Mouse (Mus musculus): ENCODE results near the gene Ifna11. TPM values are rescaled to one million over a fixed set of nuclear protein-coding genes. Genes with fewer than 3 reads are reported as not detected.
"Not testable (repeated sequence)": the region's sequence is repeated elsewhere in the genome, so short reads cannot be mapped to it uniquely, and the experiment has no call there.

Gene Ifna11
- total RNA-seq, 2 experiments from 2014 or later = not detected

DNA sequence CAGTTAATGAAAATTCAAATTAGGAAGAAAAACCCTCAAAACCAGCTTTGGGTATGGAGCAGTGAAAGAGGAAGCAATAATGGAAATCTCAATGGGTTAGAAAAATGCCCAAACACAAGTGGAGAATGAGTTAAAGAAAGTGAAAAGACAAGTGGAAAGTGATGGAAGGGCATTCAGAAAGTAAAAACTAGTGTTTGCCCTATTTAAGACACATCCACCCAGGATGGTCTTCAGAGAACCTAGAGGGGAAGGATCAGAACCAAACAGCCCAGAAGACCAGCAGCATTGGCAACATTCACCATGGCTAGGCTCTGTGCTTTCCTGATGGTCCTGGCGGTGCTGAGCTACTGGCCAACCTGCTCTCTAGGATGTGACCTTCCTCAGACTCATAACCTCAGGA, 15.5 kb downstream of the Ifna11 start, which contains the start of gene Ifna5:
TSS of gene Ifna5 (plus strand) at position 301 of the 400 bp plus-strand sequence.
- intact Hi-C loops (cut with DNase I); DNase-seq (ENCODE audit: low spot score): not testable (repeated sequence)

DNA sequence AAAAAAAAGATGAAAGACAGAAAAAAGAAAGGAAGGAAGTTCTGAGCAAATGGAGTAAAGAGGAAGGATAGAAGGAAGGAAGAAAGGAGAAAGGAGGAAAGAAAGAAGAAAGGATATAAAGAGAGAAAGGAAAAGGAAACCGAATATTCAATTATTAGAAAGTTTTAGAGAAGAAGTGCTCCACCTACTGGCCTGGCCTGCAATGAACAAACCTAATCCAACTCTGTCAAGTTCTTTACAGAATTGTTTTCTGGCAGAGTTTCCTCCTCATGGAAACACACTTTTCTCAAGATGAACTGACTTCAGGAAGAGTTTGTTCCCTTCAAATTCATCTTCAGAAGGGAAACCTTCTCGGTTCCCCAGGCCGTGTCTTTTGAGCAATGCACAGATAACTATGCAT, 19.1 kb downstream of the Ifna11 start:
- DNase-seq (ENCODE audit: low spot score) = no peak
- intact Hi-C loops (cut with DNase I) = no loop called here

DNA sequence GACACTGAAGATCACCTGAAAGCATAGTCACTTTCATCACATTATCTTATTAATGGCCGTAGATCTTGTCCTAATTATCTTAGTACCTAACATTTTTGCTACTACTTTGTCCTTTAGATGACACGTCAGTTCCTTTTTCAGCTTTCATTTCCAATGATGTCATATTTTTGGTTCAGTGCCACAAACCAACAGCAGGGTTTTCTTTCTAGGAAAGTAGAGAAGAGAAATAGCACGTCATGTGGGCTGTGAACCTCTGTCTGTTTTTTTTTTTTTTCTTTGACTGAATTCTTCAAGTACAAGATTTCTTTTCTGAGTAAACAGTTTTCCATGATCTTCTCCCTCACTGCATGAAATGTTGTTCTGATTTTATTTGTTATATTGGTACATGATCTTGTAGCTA, 20.3 kb downstream of the Ifna11 start:
- DNase-seq (ENCODE audit: low spot score) = no peak
- intact Hi-C loops (cut with DNase I) = no loop called here

DNA sequence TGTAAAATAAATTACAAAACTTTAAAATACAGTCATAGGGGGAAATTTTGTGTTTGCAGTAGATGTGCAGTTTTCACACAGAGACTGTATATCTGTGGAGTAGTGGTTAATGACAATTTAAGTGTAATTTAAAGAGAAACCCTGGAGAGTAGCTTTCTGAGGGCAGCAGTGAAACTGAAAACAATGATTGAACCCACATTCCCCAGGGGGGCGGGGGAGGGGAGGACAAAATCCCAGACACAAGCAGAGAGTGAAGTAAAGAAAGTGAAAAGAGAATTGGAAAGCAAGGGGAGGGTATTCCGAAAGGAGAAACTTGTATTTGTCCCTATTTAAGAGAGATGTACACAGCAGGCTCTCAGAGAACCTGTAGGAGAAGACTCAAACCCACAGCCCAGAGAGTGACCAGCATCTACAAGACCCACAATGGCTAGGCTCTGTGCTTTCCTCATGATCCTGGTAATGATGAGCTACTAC, 21.7 kb downstream of the Ifna11 start, which contains the start of gene Ifna4:
TSS of gene Ifna4 (plus strand) at position 424 of the 474 bp plus-strand sequence.
- intact Hi-C loops (cut with DNase I) = no loop called here
- DNase-seq (ENCODE audit: low spot score) = no peak

DNA sequence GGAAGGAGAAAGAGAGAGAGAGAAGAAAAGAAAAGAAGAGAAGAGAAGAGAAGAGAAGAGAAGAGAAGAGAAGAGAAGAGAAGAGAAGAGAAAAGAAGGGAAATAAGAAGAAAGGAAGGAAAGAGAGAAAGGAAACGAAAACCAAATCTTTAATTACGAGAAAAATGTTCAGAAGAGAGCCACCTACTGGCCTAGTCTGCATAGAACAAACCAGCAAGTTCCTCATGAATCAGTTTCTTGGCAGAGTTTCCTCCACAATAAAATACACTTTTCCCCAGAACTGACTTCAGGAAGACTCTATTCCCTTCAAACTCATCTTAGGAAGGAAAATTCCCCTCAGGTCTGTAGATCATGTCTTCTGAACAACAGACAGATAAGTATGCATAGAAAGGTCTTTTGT, 25.6 kb downstream of the Ifna11 start:
- intact Hi-C loops (cut with DNase I) = no loop called here
- DNase-seq (ENCODE audit: low spot score) = no peak

DNA sequence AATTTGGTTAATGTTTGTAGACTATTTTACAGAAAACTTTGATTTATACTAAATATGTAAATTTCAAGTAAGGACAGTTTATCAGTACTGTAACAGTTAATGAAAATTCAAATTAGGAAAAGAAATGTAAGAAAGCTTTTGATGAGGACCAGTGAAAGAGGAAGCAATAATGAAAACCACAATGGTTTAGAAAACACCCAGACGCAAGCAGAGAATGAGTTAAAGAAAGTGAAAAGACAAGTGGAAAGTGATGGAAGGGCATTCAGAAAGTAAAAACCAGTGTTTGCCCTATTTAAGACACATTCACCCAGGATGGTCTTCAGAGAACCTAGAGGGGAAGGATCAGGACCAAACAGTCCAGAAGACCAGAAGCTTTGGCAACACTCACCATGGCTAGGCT, 29.9 kb downstream of the Ifna11 start, which contains the start of gene Ifna1:
TSS of gene Ifna1 (plus strand) at position 390 of the 400 bp plus-strand sequence.
- DNase-seq (ENCODE audit: low spot score) = no peak
- intact Hi-C loops (cut with DNase I) = no loop called here

DNA sequence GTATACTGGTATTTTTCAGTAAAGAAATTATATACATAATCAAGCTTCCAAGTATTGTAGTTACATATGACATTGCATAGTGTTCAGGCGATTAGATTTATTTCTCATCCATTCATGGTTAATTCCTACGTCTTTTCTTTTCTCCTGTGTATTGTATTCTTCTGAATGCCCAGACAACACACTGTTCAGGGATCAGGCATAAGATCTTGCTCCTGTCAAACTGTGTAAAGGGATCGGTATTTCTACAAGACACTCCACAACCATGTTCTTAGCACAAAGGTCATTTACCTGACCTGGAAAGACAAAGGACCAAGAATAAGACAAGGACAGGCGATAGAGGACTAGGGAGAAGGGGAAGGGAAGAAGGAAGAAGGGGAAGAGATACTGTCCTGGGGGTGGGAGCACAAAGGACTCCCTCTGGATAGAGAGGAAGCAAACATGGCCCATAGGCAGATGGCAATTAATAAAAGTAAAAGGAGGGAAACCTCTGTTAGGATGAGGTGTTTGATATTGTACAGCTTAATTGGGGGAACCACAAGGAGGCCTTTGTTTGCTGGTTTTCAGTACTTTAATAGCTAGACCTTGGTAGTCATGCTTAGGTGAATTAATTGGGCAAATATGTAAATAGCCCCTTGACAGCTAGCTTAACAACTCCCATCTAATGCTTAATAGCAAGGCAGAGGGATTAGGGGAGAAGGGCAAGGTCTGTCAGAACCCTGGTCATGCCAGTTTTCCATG, 31.4 kb downstream of the Ifna11 start:
- intact Hi-C loops (cut with DNase I) = no loop called here
- DNase-seq (ENCODE audit: low spot score) = no peak

DNA sequence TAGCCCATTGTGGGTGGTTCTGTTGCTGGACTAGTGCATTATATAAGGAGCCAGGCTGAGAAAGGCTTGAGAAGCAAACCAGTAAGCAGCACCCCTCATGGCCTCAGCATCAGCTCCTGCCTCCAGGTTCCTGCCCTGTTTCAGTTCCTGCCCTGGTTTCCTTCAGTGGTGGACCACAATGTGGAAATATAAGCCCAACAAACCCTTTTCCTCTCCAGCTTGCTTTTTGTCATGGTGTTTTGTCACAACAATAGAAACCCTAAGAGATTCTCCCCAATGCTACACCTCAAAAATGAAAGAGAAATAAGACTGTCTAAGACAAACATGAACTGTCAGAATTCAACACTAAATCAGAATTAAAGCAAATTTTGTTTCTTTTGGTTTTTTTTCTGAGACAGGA, 39.5 kb downstream of the Ifna11 start:
- no peak for DNase-seq (ENCODE audit: low spot score)
- intact Hi-C loops (cut with DNase I) = no loop called here

DNA sequence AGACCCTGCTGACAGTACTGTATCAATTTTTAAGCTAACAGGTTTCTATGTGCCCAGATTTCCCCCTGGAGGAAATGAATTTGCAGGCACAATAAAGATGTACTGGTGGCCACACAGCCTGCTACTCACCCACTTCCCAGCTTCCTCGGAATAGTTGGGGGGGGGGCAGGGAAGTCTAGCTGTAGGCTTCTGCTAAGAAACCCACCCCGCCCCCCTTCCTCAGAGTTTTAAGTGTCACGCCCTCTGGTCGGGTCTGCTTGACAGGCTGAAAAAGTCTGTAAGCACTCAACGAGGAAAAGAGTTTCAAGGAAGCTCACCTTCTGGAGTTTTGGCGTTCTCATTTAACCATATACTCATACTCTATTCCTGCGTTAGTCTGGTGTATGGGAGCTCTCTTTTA, 43.5 kb downstream of the Ifna11 start:
- intact Hi-C loops (cut with DNase I) = no loop called here
- no peak for DNase-seq (ENCODE audit: low spot score)

DNA sequence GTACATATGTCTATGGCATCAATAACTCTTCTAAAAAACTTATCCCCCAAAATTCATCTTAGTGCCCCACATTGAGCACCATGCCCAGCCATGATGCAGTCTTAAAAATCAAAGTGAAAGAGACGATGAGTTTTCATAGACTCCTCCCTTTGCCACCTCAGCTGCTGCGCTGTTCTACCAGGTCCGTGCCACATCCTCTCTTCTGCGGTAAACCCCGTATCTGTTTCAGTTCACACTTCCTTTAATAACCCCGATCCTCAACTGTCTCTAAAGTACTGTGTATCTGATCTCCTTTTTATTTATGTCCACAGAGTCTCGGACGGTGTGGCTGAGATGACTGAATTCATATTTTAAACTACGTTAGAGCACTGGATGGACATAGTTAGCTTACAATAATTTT, 44.8 kb downstream of the Ifna11 start:
- intact Hi-C loops (cut with DNase I) = no loop called here

DNA sequence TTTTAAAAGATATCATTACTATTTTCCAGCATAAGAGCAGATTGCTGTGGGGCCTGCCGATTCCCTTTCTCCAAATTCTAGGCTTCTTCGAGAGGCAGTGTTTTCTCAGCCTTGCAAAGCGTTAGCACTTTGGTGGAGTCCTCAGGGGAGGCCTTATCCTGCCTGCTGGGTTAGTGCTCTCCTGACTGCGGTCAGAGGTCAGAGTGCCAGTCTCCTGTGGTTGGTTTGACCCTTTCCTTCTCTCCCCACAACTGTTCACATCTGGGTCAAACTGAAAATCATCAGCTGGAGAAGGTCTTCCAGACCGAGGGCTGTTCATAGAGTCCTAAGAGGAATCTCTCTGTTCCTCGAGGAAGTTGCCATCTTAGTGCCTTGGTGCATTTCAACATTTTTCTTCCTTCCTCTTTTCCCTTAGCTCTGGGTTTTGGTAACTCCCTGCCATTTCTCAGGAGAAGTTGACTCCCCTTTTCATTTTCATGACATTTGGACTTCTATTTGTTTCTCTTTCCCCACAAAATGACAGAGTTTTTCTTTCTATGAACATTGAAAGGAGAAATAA, 45.3 kb downstream of the Ifna11 start:
- no peak for DNase-seq (ENCODE audit: low spot score)
- intact Hi-C loops (cut with DNase I) = no loop called here

More for the DNA sequence above, 44.8 kb downstream of the Ifna11 start:
- no peak for DNase-seq (ENCODE audit: low spot score)

DNA sequence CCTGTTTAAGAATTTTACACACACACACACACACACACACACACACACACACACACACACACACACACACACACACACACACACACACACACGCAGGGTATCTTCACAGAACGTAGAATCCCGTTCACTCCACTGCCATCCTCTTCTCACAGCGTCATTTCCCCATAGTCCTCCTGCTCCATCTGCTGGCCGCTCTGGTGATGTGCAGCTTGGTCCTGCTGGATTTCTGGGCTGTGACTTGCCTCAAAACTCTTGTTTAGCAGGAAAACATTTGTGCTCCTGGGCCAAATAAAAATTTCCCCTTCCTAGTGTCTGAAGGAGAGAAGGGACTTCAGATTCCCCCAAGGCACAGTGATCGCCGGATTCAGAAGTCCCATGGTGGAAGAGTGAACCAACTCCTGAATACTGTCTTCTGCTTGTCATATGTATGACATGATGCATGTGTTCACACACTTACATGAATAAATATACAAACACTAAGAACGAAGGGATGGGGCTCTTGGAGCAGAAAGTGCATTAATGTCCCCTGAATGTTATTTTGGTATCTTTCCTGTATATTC, 47.7 kb downstream of the Ifna11 start:
- peak; percentile 35 for DNase-seq (ENCODE audit: low spot score)
- intact Hi-C loops (cut with DNase I) = no loop called here

DNA sequence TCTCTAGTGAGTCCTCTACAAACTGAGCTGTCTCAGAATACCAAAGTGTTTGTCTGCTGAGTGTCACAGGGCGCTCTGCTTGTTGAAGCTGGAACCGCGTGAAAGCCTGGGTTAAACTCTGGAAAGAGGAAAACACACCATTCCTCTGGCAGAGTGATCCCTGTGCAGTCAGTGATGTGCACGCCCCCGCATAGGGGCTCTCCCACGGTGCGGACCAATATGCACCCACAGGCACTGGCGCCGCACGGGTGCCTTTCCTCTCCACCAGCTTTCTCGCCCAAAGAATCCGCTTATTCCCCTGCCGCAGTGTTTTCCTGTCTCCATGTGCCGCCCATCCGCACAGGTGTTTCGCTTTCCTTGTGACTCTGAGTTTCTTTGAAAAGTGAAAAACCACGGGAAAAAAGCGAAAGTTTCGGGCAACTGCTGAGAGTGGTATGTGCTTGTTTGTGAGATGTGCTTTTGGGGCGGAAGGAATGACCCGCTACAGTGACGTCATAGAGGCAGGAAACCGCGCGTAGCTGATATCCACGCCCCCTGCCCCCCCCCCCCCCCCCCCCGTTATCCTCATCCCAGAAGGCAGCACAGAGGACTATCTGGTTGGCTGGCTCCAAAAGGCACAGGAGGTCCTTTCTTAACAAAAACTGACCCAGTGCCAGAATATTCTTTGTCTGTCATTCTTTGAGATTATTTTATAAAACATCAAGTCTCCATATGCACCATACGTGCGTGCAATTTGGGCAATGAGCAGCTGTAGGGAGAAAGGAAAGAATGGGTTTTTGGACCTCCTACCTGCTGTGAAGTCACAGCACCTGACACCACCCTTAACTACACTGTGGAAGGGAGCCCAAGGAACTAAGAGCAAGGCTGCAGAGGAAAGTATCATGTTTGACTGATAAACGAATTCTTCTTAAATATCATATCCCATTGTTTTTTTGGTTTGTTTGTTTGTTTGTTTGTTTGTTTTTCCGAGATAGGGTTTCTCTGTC, 48.5 kb downstream of the Ifna11 start:
- DNase-seq (ENCODE audit: low spot score) = no peak

More for the DNA sequence above, 48.5 kb downstream of the Ifna11 start:
- intact Hi-C loops (cut with DNase I) = no loop called here

Other genes with a start within 250 kb of the Ifna11 start
- not detected for gene Ifna14, start 248.2 kb upstream of the Ifna11 start, total RNA-seq (2021)
- not detected for gene Ifna9, start 227.6 kb upstream of the Ifna11 start, total RNA-seq (2021)
- not detected for gene Ifna12, start 216.6 kb upstream of the Ifna11 start, total RNA-seq (2021)
- gene C87499, start 185.5 kb upstream of the Ifna11 start, total RNA-seq (2021) = not detected
- gene Ifna13, start 175.5 kb upstream of the Ifna11 start, total RNA-seq (2021) = not detected
- gene Ifna16, start 143.0 kb upstream of the Ifna11 start, total RNA-seq (2021) = not detected
- gene Ifna2, start 136.0 kb upstream of the Ifna11 start, total RNA-seq (2021) = not detected
- gene Ifnab, start 128.6 kb upstream of the Ifna11 start, total RNA-seq (2021) = not detected
- gene Gm26566, start 98.2 kb upstream of the Ifna11 start, total RNA-seq (2021) = under 1 TPM; 0.50 to 0.57 TPM
- 10 to 100 TPM; 67.0 to 74.9 TPM for gene Klhl9, start 97.5 kb upstream of the Ifna11 start, total RNA-seq (2021)
- gene Gm13271, start 65.1 kb upstream of the Ifna11 start, total RNA-seq (2021) = not detected
- gene Gm13283, start 59.8 kb upstream of the Ifna11 start, total RNA-seq (2021) = not detected
- gene Gm13290, start 46.1 kb upstream of the Ifna11 start, total RNA-seq (2021) = not detected
- gene Gm13289, start 43.0 kb upstream of the Ifna11 start, total RNA-seq (2021) = not detected
- not detected for gene Gm13272, start 40.1 kb upstream of the Ifna11 start, total RNA-seq (2021)
- under 1 TPM in 1 of 2 experiments, not detected in 1; 0.18 TPM for gene Ifnz, start 37.8 kb upstream of the Ifna11 start, total RNA-seq (2021)
- gene Gm13276, start 34.2 kb upstream of the Ifna11 start, total RNA-seq (2021) = not detected
- gene Gm13277, start 31.3 kb upstream of the Ifna11 start, total RNA-seq (2021) = not detected
- gene Gm13278, start 28.4 kb upstream of the Ifna11 start, total RNA-seq (2021) = not detected
- gene Gm13275, start 25.5 kb upstream of the Ifna11 start, total RNA-seq (2021) = not detected
- gene Gm13279, start 22.6 kb upstream of the Ifna11 start, total RNA-seq (2021) = not detected
- under 1 TPM in 1 of 2 experiments, not detected in 1; 0.22 TPM for gene Gm13285, start 20.3 kb upstream of the Ifna11 start, total RNA-seq (2021)
- not detected for gene Gm13287, start 16.7 kb upstream of the Ifna11 start, total RNA-seq (2021)
- not detected for gene Gm13288, start 14.4 kb upstream of the Ifna11 start, total RNA-seq (2021)
- gene Ifna7, start 3.7 kb upstream of the Ifna11 start, total RNA-seq (2021) = not detected
- not detected for gene Ifna6, start 7.5 kb downstream of the Ifna11 start, total RNA-seq (2021)
- gene Ifna5, start 15.6 kb downstream of the Ifna11 start, total RNA-seq (2021) = not detected
- gene Ifna4, start 21.9 kb downstream of the Ifna11 start, total RNA-seq (2021) = not detected
- gene Ifna1, start 30.1 kb downstream of the Ifna11 start, total RNA-seq (2021) = not detected
- gene Ifne, start 60.2 kb downstream of the Ifna11 start, total RNA-seq (2021) = not detected

Measured in heart, postnatal 25 days (tissue).